In the genomic region with DNA sequence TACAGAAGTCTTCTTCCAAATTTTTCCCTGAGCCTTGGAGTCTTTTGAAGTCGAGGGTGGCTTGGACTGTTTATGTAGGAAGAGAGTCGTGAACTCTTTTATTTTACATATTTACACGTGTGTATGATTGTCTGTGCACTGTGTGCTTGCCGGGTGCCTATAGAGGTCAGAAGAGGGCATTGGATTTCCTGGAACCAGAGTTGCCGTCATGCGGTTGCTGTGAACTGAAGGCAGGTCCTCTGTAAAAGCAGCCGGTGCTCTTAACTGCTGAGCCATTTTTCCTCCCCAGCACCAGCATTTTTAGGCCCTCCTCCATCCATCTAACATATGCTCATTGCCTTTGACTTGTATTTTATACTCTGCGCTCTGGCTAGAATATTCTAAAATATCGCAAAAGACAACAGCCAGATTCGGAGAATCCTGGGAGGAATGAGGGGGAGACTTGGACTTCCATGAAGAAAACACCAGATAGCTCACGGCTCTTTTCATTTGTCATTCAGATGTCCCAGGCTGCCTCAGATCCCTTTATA, we compare ENCODE assay signal across 16 mouse cellular contexts. TPM values are rescaled to one million over a fixed set of nuclear protein-coding genes. Genes with fewer than 3 reads are reported as not detected.
DNase-seq lines count a peak whose midpoint lies in the region; ATAC-seq and TF ChIP-seq lines count a peak whose summit lies in the region.
"Had no signal": no experiment of that assay in that cellular context is flagged by ENCODE, and none has a peak within 500 bp of the region (broad histone marks: within the 10 kb centered on the region; RNA-seq: fewer than 3 reads in every experiment).

No protein-coding gene starts in this region.

- H3K27ac ChIP-seq in forebrain, embryonic 10.5 days = 0 out of 2 replicates have a peak overlapping the region, but pooled peaks have one; percentile 53
- H3K27ac ChIP-seq in forebrain, postnatal 0 days (ENCODE audit: low read depth, low read length) = no peak overlapping the region
- H3K27ac ChIP-seq in kidney, embryonic 16.5 days (ENCODE audit: low read length) = peak overlapping the region; percentile 56
- H3K27ac ChIP-seq in embryonic facial prominence, embryonic 10.5 days (replicated peaks) = 0 out of 2 replicates have a peak overlapping the region, but pooled peaks have one; percentile 69
- H3K27ac ChIP-seq: layer of hippocampus, adult 2 months; liver, embryonic 15.5 days; macrophage had no signal

- H3K4me1 ChIP-seq in forebrain, embryonic 10.5 days = peaks cover 27% of the 10 kb centered on the region
- no peaks in the 10 kb centered on the region for H3K4me1 ChIP-seq in forebrain, postnatal 0 days (ENCODE audit: insufficient read depth)
- peaks cover 46% of the 10 kb centered on the region for H3K4me1 ChIP-seq in kidney, embryonic 16.5 days (ENCODE audit: insufficient read depth, low read length)
- peaks cover 41% of the 10 kb centered on the region for H3K4me1 ChIP-seq in embryonic facial prominence, embryonic 10.5 days

- no peaks in the 10 kb centered on the region for H3K9me3 ChIP-seq in forebrain, embryonic 10.5 days
- H3K9me3 ChIP-seq in forebrain, postnatal 0 days (ENCODE audit: low read length) = no peaks in the 10 kb centered on the region
- no peaks in the 10 kb centered on the region for H3K9me3 ChIP-seq in kidney, embryonic 16.5 days (ENCODE audit: low read length)
- no peaks in the 10 kb centered on the region for H3K9me3 ChIP-seq in embryonic facial prominence, embryonic 10.5 days
- H3K9me3 ChIP-seq: forebrain, embryonic 15.5 days; G1E; intestine, embryonic 15.5 days; liver, embryonic 15.5 days had no signal

- no peaks in the 10 kb centered on the region for H3K79me2 ChIP-seq in myocyte (ENCODE audit: control insufficient read depth, insufficient read depth)

- 88% methylated on average over 11 of the region's 11 CpGs for WGBS in forebrain, embryonic 10.5 days
- 83% methylated on average over 11 of the region's 11 CpGs for WGBS in forebrain, postnatal 0 days
- 61% methylated on average over 11 of the region's 11 CpGs for WGBS in kidney, embryonic 16.5 days
- WGBS in embryonic facial prominence, embryonic 10.5 days = 81% methylated on average over 11 of the region's 11 CpGs

- TF ChIP-seq CTCF in forebrain, postnatal 0 days (IDR thresholded peaks at IDR 0.05; ENCODE audit: low read depth) = no peak

- no peak for TF ChIP-seq POLR2A in myocyte (IDR thresholded peaks at IDR 0.05; ENCODE audit: insufficient read length, low read depth)

- H3ac ChIP-seq in myocyte (ENCODE audit: control insufficient read depth, insufficient read length) = no peak overlapping the region

- H3K4me3 ChIP-seq in forebrain, embryonic 10.5 days = no peak overlapping the region
- no peak overlapping the region for H3K4me3 ChIP-seq in forebrain, postnatal 0 days (ENCODE audit: low read depth, low read length)
- no peak overlapping the region for H3K4me3 ChIP-seq in kidney, embryonic 16.5 days (ENCODE audit: low read length)
- no peak overlapping the region for H3K4me3 ChIP-seq in embryonic facial prominence, embryonic 10.5 days
- no peak overlapping the region for H3K4me3 ChIP-seq in myocyte
- H3K4me3 ChIP-seq: forebrain, embryonic 15.5 days; intestine, embryonic 15.5 days; layer of hippocampus, adult 2 months; liver, embryonic 15.5 days had no signal

- H3K27me3 ChIP-seq in forebrain, embryonic 10.5 days (ENCODE audit: poor library complexity, severe bottlenecking) = no peaks in the 10 kb centered on the region
- no peaks in the 10 kb centered on the region for H3K27me3 ChIP-seq in forebrain, postnatal 0 days (ENCODE audit: insufficient read depth, low read length)
- no peaks in the 10 kb centered on the region for H3K27me3 ChIP-seq in kidney, embryonic 16.5 days (ENCODE audit: insufficient read depth, low read length)
- H3K27me3 ChIP-seq in embryonic facial prominence, embryonic 10.5 days (replicated peaks; ENCODE audit: low read depth, poor library complexity, severe bottlenecking) = no peaks in the 10 kb centered on the region
- no peaks in the 10 kb centered on the region for H3K27me3 ChIP-seq in myocyte (ENCODE audit: control insufficient read depth, insufficient read depth, insufficient read length)
- H3K27me3 ChIP-seq: forebrain, embryonic 15.5 days; intestine, embryonic 15.5 days; liver, embryonic 15.5 days had no signal

- no peak overlapping the region for H3K9ac ChIP-seq in forebrain, postnatal 0 days
- no peak overlapping the region for H3K9ac ChIP-seq in kidney, embryonic 16.5 days (replicated peaks; ENCODE audit: low read length)
- H3K9ac ChIP-seq: forebrain, embryonic 15.5 days; intestine, embryonic 15.5 days; liver, embryonic 15.5 days had no signal

- no peak overlapping the region for H3K4me2 ChIP-seq in forebrain, postnatal 0 days (ENCODE audit: low read depth)
- no peak overlapping the region for H3K4me2 ChIP-seq in kidney, embryonic 16.5 days (replicated peaks; ENCODE audit: low read depth, low read length)
- H3K4me2 ChIP-seq in myocyte (ENCODE audit: low read depth) = peak overlapping the region; percentile 70
- H3K4me2 ChIP-seq: forebrain, embryonic 15.5 days; intestine, embryonic 15.5 days; liver, embryonic 15.5 days had no signal

- no peak for ATAC-seq in forebrain, postnatal 0 days
- ATAC-seq in kidney, embryonic 16.5 days (ENCODE audit: low FRiP score, low TSS enrichment) = no peak

- no peak for DNase-seq in forebrain, embryonic 10.5 days (ENCODE audit: extremely low spot score, low spot score)
- DNase-seq in forebrain, postnatal 0 days = no peak
- DNase-seq in kidney, postnatal 10 days = no peak
- DNase-seq in embryonic facial prominence, embryonic 10.5 days (ENCODE audit: low spot score) = no peak
- no peak for DNase-seq in heart, adult 8-10 months (ENCODE audit: low spot score)
- no peak for DNase-seq in frontal cortex, postnatal 36 days (ENCODE audit: low spot score in 2 of 2)
- DNase-seq: cerebellum, adult 2 months had no signal

- H3K36me3 ChIP-seq in forebrain, embryonic 10.5 days (replicated peaks) = 0 out of 2 replicates have a peak, but pooled peaks cover 8% of the 10 kb centered on the region
- no peaks in the 10 kb centered on the region for H3K36me3 ChIP-seq in forebrain, postnatal 0 days (ENCODE audit: insufficient read depth)
- no peaks in the 10 kb centered on the region for H3K36me3 ChIP-seq in kidney, embryonic 16.5 days (ENCODE audit: insufficient read depth, low read length)
- H3K36me3 ChIP-seq in embryonic facial prominence, embryonic 10.5 days (replicated peaks) = no peaks in the 10 kb centered on the region; the same call in 1 of the 2 replicates
- no peaks in the 10 kb centered on the region for H3K36me3 ChIP-seq in myocyte (ENCODE audit: control insufficient read depth, insufficient read depth)
- H3K36me3 ChIP-seq: forebrain, embryonic 15.5 days; intestine, embryonic 15.5 days; liver, embryonic 15.5 days had no signal

TF ChIP-seq in myocyte, 11 proteins besides CTCF, POLR2A, EP300 and RAD21:
- TF ChIP-seq POLR2AphosphoS2 (IDR thresholded peaks at IDR 0.05; ENCODE audit: insufficient read length, low read depth) (peak; percentile 9), SRF (IDR thresholded peaks at IDR 0.05; ENCODE audit: control insufficient read depth, insufficient read length, low read depth) (no peak)

RNA-seq across cellular contexts. Expression of a gene that starts 25.0 kb away (rescaled TPM):
- polyA plus RNA-seq in forebrain, embryonic 10.5 days (2016; fragmentation: Nextera tagmentation; extraction: Ambion mirVana) = 884 TPM in 2 replicates
- total RNA-seq in forebrain, postnatal 0 days (2014; rRNA removed) = 263 and 287 TPM in 2 replicates
- 367 and 416 TPM in 2 replicates for polyA plus RNA-seq in forebrain, postnatal 0 days (2015; fragmentation: Nextera tagmentation; extraction: Ambion mirVana)
- polyA plus RNA-seq in kidney, embryonic 16.5 days (2015; fragmentation: Nextera tagmentation; extraction: Ambion mirVana) = 597 and 625 TPM in 2 replicates
- 830 and 831 TPM in 2 replicates for polyA plus RNA-seq in embryonic facial prominence, embryonic 10.5 days (2016; fragmentation: Nextera tagmentation; extraction: Ambion mirVana)
- polyA plus RNA-seq in myocyte (2012; fragmentation: generic; extraction: Trizol) = 98.2 TPM
- total RNA-seq in heart, adult 8-10 months (2022) = 10 to 100 TPM; 52.6 to 73.3 (median 70.5) TPM

RNA-seq across cellular contexts. Expression of a gene that starts 33.4 kb away (rescaled TPM):
- polyA plus RNA-seq in forebrain, embryonic 10.5 days (2016; fragmentation: Nextera tagmentation; extraction: Ambion mirVana) = 14.0 and 16.8 TPM in 2 replicates
- 15.3 and 20.0 TPM in 2 replicates for total RNA-seq in forebrain, postnatal 0 days (2014; rRNA removed)
- 94.3 and 121 TPM in 2 replicates for polyA plus RNA-seq in forebrain, postnatal 0 days (2015; fragmentation: Nextera tagmentation; extraction: Ambion mirVana)
- 74.1 and 81.3 TPM in 2 replicates for polyA plus RNA-seq in kidney, embryonic 16.5 days (2015; fragmentation: Nextera tagmentation; extraction: Ambion mirVana)
- 26.0 and 27.5 TPM in 2 replicates for polyA plus RNA-seq in embryonic facial prominence, embryonic 10.5 days (2016; fragmentation: Nextera tagmentation; extraction: Ambion mirVana)
- polyA plus RNA-seq in myocyte (2012; fragmentation: generic; extraction: Trizol) = 2,069 TPM
- total RNA-seq in heart, adult 8-10 months (2022) = 10 to 100 TPM; 11.7 to 32.6 (median 22.3) TPM

RNA-seq across cellular contexts. Expression of a gene that starts 49.6 kb away (rescaled TPM):
- 117 and 119 TPM in 2 replicates for polyA plus RNA-seq in forebrain, embryonic 10.5 days (2016; fragmentation: Nextera tagmentation; extraction: Ambion mirVana)
- 49.0 and 58.8 TPM in 2 replicates for total RNA-seq in forebrain, postnatal 0 days (2014; rRNA removed)
- 32.8 and 43.7 TPM in 2 replicates for polyA plus RNA-seq in forebrain, postnatal 0 days (2015; fragmentation: Nextera tagmentation; extraction: Ambion mirVana)
- polyA plus RNA-seq in kidney, embryonic 16.5 days (2015; fragmentation: Nextera tagmentation; extraction: Ambion mirVana) = 106 and 121 TPM in 2 replicates
- 118 and 125 TPM in 2 replicates for polyA plus RNA-seq in embryonic facial prominence, embryonic 10.5 days (2016; fragmentation: Nextera tagmentation; extraction: Ambion mirVana)
- 28.3 TPM for polyA plus RNA-seq in myocyte (2012; fragmentation: generic; extraction: Trizol)
- total RNA-seq in heart, adult 8-10 months (2022) = 10 to 100 TPM; 26.4 to 31.4 (median 29.0) TPM

RNA-seq across cellular contexts. Expression of a gene that starts 56.5 kb away (rescaled TPM):
- 0.20 and 0.25 TPM in 2 replicates for polyA plus RNA-seq in forebrain, embryonic 10.5 days (2016; fragmentation: Nextera tagmentation; extraction: Ambion mirVana)
- not detected in 2 replicates for total RNA-seq in forebrain, postnatal 0 days (2014; rRNA removed)
- polyA plus RNA-seq in forebrain, postnatal 0 days (2015; fragmentation: Nextera tagmentation; extraction: Ambion mirVana) = 0.13 TPM in 1 of 2 replicates, not detected in the other
- 0.12 and 0.26 TPM in 2 replicates for polyA plus RNA-seq in kidney, embryonic 16.5 days (2015; fragmentation: Nextera tagmentation; extraction: Ambion mirVana)
- polyA plus RNA-seq in embryonic facial prominence, embryonic 10.5 days (2016; fragmentation: Nextera tagmentation; extraction: Ambion mirVana) = 0.09 and 0.21 TPM in 2 replicates
- polyA plus RNA-seq in myocyte (2012; fragmentation: generic; extraction: Trizol) = 6.8 TPM
- under 1 TPM in 3 of 4 experiments, not detected in 1; 0.12 to 0.75 (median 0.38) TPM for total RNA-seq in heart, adult 8-10 months (2022)
- polyA plus RNA-seq: testis, adult 2 months had no signal

Comparison
In these comparisons a context has a peak if more than half of its experiments do, and no peak if none do; other contexts are left out.
1. RNA of a gene that starts 33.4 kb away (polyA plus RNA-seq): 2,069 TPM in myocyte (single experiment); 94.3 to 121 TPM in forebrain, postnatal 0 days, 74.1 to 81.3 TPM in kidney, embryonic 16.5 days, 26.0 to 27.5 TPM in embryonic facial prominence, embryonic 10.5 days and 14.0 to 16.8 TPM in forebrain, embryonic 10.5 days; every median in the first group is over 10 times any median in the second.